Mouse (Mus musculus) liver, embryonic 14.5 days (tissue): ENCODE measurements at regions not wholly inside any gene's neighbourhood (a gene's known extent, or its start where the extent isn't known, plus 50 kb on each side); places are given as distances from the start of the nearest gene placed in this dataset.

ENCODE experiments used
- ATAC-seq: fragments of 200-750 bp; cut with Nextera tagmentation; 2 replicates; pipeline ENCODE4 v1.8.0; 2017; ENCODE audit warnings: moderate number of reproducible peaks, mild to moderate bottlenecking, moderate library complexity; ENCODE audit not compliant: insufficient read depth
- DNase-seq, 3 experiments: peaks; one replicate each; pipeline ENCODE4 v3.0.0-alpha.2; 2012 to 2013; ENCODE audit warnings: low read depth in 3 of 3, low spot score in 3 of 3
- H3K27ac ChIP-seq: fragments of 300-500 bp; sonication (generic); 2 replicates; pipeline ENCODE4 v1.5.1; 2014; ENCODE audit warnings: moderate library complexity, mild to moderate bottlenecking, control low read depth, inconsistent platforms
- H3K27me3 ChIP-seq: fragments of 300-500 bp; sonication (generic); 2 replicates; pipeline ENCODE4 v1.6.1; 2014; ENCODE audit warnings: mild to moderate bottlenecking, low read length, moderate library complexity; ENCODE audit not compliant: control insufficient read depth, insufficient read depth
- H3K36me3 ChIP-seq: fragments of 300-500 bp; sonication (generic); replicated peaks from 2 replicates; pipeline ENCODE4 v1.6.1; 2014; ENCODE audit warnings: low read depth; ENCODE audit not compliant: control insufficient read depth, insufficient read depth
- H3K4me1 ChIP-seq, 2 experiments: fragments of 200-500 bp in 1 of 2; fragments of 300-500 bp in 1 of 2; sonication (generic) in 1 of 2; replicated peaks; 2 replicates each; pipeline ENCODE4 v1.6.1; 2012 to 2014; ENCODE audit warnings: antibody characterized with exemption in 1 of 2, inconsistent platforms in 1 of 2, low read length in 1 of 2; ENCODE audit not compliant: control insufficient read depth in 2 of 2, insufficient read depth in 2 of 2
- H3K4me2 ChIP-seq: fragments of 300-500 bp; sonication (generic); 2 replicates; pipeline ENCODE4 v1.6.1; 2014; ENCODE audit warnings: low read depth, mild to moderate bottlenecking, control low read depth, moderate library complexity
- H3K4me3 ChIP-seq, 2 experiments: fragments of 200-500 bp in 1 of 2; fragments of 300-500 bp in 1 of 2; sonication (generic) in 1 of 2; 2 replicates each; pipeline ENCODE4 v1.5.1; 2012 to 2014; ENCODE audit warnings: low read depth in 2 of 2, low read length in 2 of 2, mild to moderate bottlenecking in 2 of 2, control low read depth in 1 of 2, inconsistent platforms in 1 of 2, moderate library complexity in 1 of 2; ENCODE audit not compliant: insufficient read depth in 1 of 2
- H3K9ac ChIP-seq: fragments of 300-500 bp; sonication (generic); replicated peaks from 2 replicates; pipeline ENCODE4 v1.6.1; 2014; ENCODE audit warnings: mild to moderate bottlenecking, control low read depth, moderate library complexity
- H3K9me3 ChIP-seq: fragments of 300-500 bp; sonication (generic); 2 replicates; pipeline ENCODE4 v1.6.1; 2016; ENCODE audit warnings: low read length, mixed read lengths; ENCODE audit not compliant: control insufficient read depth
- CTCF ChIP-seq: IDR thresholded peaks from 2 replicates; pipeline ENCODE4 v1.5.1; 2016; ENCODE audit warnings: antibody characterized with exemption, low read depth, control low read depth
- EP300 ChIP-seq: IDR thresholded peaks from 2 replicates; pipeline ENCODE4 v1.6.1; 2016; ENCODE audit warnings: antibody characterized with exemption, low read depth
- WGBS: fragments of 180-500 bp; shearing (Covaris S2); extraction: QIAGEN DNeasy Blood & Tissue Kit; methylation state at CpG from one replicate; pipeline ENCODE4 v1.1.7; 2014; ENCODE audit not compliant: insufficient replicate concordance; 5-methylcytosine and 5-hydroxymethylcytosine counted together

GRCm38 (mm10) chr12:70631281-70631680 lies 178.4 kb downstream of the Tmx1 start:
- no peak for DNase-seq
- ATAC-seq: no peak

GRCm38 (mm10) chr12:70633194-70633593 lies 180.3 kb downstream of the Tmx1 start:
- peaks cover 0 to 7% of the 10 kb centered on the region in 2 experiments; a peak in 2 of 4 replicates for H3K4me1 ChIP-seq
- TF ChIP-seq CTCF (no peak), EP300 (no peak)
- ATAC-seq (no peak), DNase-seq (no peak)
- H3K9me3 ChIP-seq: no peaks in the 10 kb centered on the region
- no peaks in the 10 kb centered on the region for H3K27me3 ChIP-seq
- no peak overlapping the region for H3K27ac ChIP-seq
- no peak overlapping the region for H3K4me3 ChIP-seq
- 36% methylated on average over 4 of the region's 4 CpGs for WGBS
- no peak overlapping the region for H3K9ac ChIP-seq
- H3K36me3 ChIP-seq: no peaks in the 10 kb centered on the region
- H3K4me2 ChIP-seq: no peak overlapping the region

More at GRCm38 (mm10) chr12:70631281-70631680, 178.4 kb downstream of the Tmx1 start:
- TF ChIP-seq CTCF (no peak), EP300 (no peak)
- H3K9ac ChIP-seq: no peak overlapping the region
- H3K9me3 ChIP-seq: no peaks in the 10 kb centered on the region
- 49% methylated on average over 6 of the region's 6 CpGs for WGBS
- H3K27ac ChIP-seq: no peak overlapping the region
- H3K4me3 ChIP-seq: no peak overlapping the region
- H3K4me1 ChIP-seq: peaks cover 0 to 7% of the 10 kb centered on the region in 2 experiments; a peak in 2 of 4 replicates
- H3K36me3 ChIP-seq: no peaks in the 10 kb centered on the region
- H3K4me2 ChIP-seq: no peak overlapping the region
- H3K27me3 ChIP-seq: no peaks in the 10 kb centered on the region

- no peaks in the 10 kb centered on the region for H3K9me3 ChIP-seq
- no peak for ATAC-seq
- no peak overlapping the region for H3K4me2 ChIP-seq
- TF ChIP-seq EP300: no peak
- no peak for TF ChIP-seq CTCF
- H3K27ac ChIP-seq: no peak overlapping the region
- H3K4me3 ChIP-seq: no peak overlapping the region
- peaks cover 0 to 7% of the 10 kb centered on the region in 2 experiments; a peak in 2 of 4 replicates for H3K4me1 ChIP-seq
- H3K9ac ChIP-seq: no peak overlapping the region
- DNase-seq: no peak
- H3K36me3 ChIP-seq: no peaks in the 10 kb centered on the region
- WGBS: 22% methylated on average over 13 of the region's 13 CpGs
- no peaks in the 10 kb centered on the region for H3K27me3 ChIP-seq
Measured at GRCm38 (mm10) chr12:70633622-70634365, 180.9 kb downstream of the Tmx1 start.

- Histone ChIP-seq H3K4me2 (no peak overlapping the region), H3K9ac (no peak overlapping the region), H3K9me3 (no peaks in the 10 kb centered on the region), H3K4me1 (peaks cover 0 to 7% of the 10 kb centered on the region in 2 experiments; a peak in 2 of 4 replicates), H3K27ac (no peak overlapping the region), H3K27me3 (no peaks in the 10 kb centered on the region), H3K4me3 (no peak overlapping the region), H3K36me3 (no peaks in the 10 kb centered on the region)
- no peak for ATAC-seq
- DNase-seq: no peak
- 77% methylated on average over 7 of the region's 7 CpGs for WGBS
- TF ChIP-seq EP300 (no peak), CTCF (no peak)
Measured at GRCm38 (mm10) chr12:70635997-70636396, 183.1 kb downstream of the Tmx1 start.

- H3K4me3 ChIP-seq: no peak overlapping the region
- ATAC-seq: no peak
- no peak for DNase-seq
- H3K9ac ChIP-seq: no peak overlapping the region
- H3K4me2 ChIP-seq: no peak overlapping the region
- H3K27me3 ChIP-seq: no peaks in the 10 kb centered on the region
- H3K9me3 ChIP-seq: no peaks in the 10 kb centered on the region
- no peak overlapping the region for H3K27ac ChIP-seq
- H3K4me1 ChIP-seq: no peaks in the 10 kb centered on the region
- 65% methylated on average over 2 of the region's 2 CpGs for WGBS
- H3K36me3 ChIP-seq: no peaks in the 10 kb centered on the region
- TF ChIP-seq EP300 (no peak), CTCF (no peak)
Measured at GRCm38 (mm10) chr12:70640186-70640585, 185.1 kb upstream of the Frmd6 start.
